Mouse (Mus musculus): ENCODE measurements around the gene Adarb2.

Gene Adarb2

GRCm38 (mm10) chr13:8369868-8370387, 167.3 kb downstream of the Adarb2 start:
- DNase-seq (ENCODE audit: low spot score): no peak

DNA sequence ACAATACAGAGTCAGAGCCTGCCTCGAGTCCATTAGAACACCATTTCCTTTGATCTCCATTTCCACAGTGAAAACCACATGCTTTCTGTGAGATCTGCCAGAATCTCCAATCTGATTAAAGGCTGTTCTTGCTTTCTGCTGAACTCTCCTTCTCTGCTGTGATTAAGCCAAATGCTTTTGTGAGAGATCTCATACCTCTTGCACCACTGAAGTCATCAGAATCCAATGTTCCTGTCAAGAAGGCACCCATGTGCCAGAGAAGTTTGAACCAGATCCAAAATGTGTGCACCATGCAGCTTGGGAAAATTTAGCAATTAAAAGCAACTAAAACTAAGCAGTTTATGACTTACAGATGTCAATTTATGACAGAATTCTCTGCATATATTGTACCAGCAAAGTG, 185.9 kb downstream of the Adarb2 start:
- no peak for DNase-seq (ENCODE audit: low spot score)

GRCm38 (mm10) chr13:8400265-8401041, 197.8 kb downstream of the Adarb2 start:
- no peak for DNase-seq (ENCODE audit: low spot score)

GRCm38 (mm10) chr13:8402324-8402873, 199.7 kb downstream of the Adarb2 start:
- DNase-seq (ENCODE audit: low spot score): no peak

GRCm38 (mm10) chr13:8406020-8406419, 203.4 kb downstream of the Adarb2 start:
- no peak for DNase-seq (ENCODE audit: low spot score)

DNA sequence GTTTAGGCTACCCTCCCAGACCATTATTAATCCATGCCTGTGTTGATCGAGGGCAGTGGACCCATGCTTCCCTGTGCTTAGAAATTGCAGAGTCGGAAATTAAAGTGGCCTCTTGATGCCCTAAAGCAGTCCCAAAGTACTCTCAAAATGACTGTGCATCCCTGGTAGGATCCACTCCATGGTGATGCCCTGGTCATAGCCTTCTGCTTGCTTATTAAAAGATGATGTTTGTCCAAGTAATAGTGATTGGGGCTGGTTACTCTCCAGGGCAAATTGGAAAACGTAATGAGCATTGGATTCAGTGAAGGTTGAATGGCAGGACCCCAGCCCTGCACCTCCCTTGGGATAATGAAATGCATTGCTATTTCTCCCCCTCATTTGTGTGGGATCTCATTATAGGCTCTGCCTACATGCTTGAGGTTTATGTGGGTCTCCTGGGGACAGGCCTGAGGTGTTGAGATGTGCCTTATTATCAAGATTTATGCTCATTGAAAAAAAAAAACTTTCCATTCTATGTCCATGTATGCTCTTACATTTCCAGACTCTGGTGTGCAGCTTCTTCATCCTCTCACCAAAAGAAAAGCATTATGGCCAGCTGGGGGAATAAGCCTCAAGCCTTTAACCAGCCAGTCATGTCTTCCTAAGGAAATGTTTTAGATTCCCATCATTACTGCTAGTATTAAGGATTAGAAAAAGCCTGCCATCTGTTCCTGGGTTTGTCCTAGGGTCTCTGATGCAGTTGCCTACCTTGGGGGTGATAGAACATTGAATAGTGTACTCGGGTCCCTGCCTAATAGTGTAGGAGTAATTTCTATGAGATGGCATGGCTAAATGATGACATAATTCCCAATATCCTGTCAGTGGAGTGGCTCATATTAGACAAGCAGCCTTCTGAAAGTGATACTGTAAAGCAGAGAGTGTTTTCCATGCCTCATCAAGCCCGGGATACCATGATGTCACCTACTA, 208.0 kb downstream of the Adarb2 start:
- DNase-seq (ENCODE audit: low spot score): no peak

DNA sequence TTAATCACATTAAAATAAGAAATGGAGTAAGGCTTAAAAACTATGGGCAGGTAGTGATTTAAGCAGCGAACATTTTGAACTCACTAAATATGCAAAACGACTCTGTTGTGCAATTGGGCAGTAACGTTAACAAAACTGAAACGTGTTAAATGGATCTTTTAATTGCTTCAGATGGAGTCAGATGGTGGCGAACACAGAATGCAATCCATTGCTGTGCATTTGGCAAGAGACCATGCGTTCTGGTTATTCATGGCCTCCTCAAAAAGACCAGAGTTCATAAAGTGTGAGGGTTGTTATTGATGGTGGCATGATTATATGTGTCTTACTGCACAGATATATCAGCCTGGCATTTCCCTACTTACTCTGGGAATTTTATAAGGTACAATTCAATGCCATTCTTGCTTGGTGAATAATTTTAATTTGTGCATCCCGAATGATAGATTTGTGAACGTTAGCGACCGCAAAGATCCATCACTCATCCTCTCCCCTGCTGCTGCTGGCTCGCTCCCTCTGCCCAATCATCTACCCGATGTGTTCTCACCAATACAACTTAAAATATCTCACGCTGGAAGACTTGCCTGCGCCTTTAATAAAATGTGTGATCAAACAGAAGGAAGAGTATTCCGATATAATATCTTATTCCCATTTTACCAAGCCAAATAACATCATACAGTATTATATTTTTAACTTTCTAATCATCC, 221.5 kb downstream of the Adarb2 start:
- DNase-seq (ENCODE audit: low spot score): no peak

DNA sequence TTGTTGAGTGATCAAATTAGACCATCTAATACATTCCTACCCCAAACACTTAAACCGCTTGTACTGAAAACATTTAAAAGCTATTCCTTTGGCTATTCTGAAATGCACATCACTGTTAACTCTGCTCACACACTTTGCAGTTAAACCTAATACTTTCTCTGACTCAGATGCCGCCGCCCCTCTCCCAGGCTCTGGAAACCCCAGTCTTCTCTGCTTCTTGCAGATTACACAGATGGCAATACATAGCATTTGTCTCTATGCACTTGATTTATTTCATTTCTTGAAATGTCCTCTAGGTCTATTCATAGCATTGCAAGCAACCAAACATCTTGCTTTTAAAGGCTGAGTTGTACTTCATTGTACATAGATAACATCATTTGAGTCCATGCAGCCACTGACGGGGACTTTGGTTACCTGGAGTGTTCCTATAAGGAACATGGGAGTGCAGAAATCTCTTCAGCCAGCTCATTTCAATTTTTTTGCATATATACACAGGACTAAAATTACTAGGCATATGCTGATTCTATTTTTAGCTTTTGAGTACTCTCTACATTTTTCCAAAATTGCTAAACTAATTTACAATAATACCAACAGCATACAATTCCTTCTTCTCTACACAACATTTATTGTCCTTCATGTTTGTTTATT, 236.6 kb downstream of the Adarb2 start:
- no peak for DNase-seq (ENCODE audit: low spot score)

DNA sequence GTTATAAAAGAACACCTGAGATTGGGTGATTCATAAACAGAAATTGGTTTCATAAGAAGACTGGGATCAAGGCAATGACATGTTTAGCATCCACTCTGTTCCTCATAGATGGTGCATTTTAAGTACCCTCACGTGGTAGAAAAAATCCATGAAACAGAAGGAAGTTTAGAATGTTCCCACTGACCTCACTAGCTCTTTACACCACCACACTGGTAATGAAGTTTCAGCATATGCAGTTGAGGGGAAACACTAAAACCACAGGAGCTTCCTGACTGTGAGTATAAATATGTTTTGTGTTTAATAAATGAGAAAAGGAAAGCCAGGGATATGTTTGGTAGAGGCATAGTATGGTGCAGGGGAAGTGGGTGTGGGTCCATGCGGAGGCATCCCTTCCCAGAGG, 242.7 kb downstream of the Adarb2 start:
- DNase-seq (ENCODE audit: low spot score): no peak

GRCm38 (mm10) chr13:8448192-8448879, 245.7 kb downstream of the Adarb2 start:
- no peak for DNase-seq (ENCODE audit: low spot score)

DNA sequence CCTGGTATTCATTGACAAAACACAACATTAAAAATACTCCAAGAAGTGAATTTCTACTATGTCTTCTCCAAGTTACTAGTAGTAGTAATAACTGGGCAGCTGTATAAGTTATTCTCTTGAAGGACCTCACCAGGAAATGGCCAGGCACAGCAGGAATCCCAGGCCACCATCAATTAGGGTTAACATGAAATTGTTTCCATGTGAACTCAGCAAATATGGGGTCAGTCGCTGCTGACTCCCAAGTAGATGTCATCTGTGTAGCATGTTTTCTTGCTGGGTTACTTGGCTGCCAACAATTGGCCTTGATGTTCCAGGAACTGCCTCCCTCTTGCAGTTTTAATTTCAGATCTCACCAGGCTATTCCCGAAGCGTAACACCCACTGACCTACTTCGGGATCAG, 248.9 kb downstream of the Adarb2 start:
- DNase-seq (ENCODE audit: low spot score): no peak

DNA sequence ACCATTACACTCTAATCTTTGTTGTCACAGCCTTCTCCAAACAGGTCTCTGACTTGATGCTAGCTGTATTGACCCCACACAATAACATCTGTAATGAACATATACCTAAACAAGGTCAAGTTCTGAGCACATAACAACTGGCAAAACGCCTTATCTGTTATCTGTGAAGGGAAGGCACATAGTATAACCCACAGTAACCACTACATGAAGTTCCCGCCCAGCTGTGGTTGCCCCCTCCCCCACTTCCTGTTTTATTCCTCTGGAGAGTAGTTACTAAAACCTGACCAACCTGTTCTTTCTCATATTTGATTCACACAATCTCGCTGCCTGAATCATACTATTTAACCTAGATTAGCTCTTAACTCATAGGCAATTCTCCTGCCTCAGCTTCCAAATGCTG, 254.2 kb downstream of the Adarb2 start:
- no peak for DNase-seq (ENCODE audit: low spot score)

DNA sequence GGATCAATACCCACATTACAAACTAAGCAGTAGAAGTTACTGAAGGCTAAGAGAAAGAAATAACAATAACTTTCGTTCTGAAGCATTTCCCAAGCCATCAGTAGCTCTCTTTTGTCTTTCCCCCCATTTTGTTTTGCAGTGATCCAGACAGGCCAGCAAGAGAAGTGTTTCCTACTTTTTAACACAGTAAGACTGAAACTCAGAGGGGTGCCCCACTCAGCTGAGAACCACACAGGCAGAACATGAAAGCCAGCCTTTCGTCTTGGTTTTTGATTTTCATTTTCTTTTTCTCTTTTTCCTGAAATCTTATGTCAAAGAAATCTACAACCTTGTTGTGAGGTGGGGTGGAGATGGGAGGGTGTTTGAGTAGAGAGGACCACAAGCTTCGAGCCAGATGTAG, 255.2 kb downstream of the Adarb2 start:
- no peak for DNase-seq (ENCODE audit: low spot score)

DNA sequence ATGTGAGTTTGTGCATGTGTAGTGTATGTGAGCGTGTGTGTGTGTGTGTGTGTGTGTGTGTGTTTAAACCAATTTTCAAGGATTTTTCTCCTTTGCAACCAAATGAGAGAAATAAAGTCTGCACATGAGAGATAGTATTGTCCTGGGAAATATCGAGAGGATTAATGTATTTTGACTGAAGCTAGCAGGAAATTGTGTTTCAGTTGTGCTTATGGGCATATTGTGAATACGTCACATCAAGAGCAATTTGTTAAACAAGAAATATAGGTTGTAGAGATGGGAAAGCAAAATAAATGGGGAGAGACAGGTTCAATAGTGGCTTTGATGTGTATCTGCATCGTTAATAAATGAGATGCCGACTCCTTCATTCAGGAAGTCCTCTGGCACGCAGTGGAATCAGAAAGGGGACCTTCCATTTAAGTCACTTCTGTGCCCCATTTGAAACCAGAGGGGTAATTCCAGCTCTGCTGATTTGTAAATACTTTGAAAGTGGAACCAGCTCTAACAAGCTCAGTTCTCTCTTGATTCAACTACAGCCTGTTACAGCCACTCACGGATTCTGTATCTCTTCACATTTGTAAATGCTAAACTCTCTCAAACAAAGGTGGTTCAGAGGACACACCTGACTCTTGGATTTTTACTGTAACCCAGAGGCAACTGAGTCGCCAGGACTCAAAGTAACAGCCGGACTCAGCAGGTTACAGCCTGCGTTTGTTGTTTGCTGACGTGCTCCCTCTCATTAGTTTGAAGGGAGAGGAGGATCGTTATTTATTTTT, 265.1 kb downstream of the Adarb2 start:
- DNase-seq (ENCODE audit: low spot score): no peak

DNA sequence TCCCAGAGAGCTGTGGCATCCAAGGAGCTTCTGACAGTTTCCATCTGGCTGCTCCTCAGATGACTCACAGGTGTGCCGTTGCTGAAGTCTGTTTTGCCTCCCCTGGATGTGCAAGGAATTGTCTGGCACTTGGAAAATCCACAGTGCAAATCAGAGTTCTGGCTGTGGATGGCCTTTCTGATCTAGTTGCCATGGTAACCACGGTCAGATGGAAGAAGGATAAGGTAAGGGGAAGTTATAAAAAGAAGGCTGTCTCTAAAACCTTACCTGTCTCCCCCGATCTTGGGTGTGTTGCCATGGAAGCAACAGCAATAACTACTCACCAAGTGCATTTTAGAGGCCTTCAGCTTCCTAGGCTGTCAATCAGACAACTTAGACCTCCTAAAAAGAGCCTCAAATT, 273.6 kb downstream of the Adarb2 start:
- DNase-seq (ENCODE audit: low spot score): no peak

GRCm38 (mm10) chr13:8478731-8479130, 276.1 kb downstream of the Adarb2 start:
- no peak for DNase-seq (ENCODE audit: low spot score)

DNA sequence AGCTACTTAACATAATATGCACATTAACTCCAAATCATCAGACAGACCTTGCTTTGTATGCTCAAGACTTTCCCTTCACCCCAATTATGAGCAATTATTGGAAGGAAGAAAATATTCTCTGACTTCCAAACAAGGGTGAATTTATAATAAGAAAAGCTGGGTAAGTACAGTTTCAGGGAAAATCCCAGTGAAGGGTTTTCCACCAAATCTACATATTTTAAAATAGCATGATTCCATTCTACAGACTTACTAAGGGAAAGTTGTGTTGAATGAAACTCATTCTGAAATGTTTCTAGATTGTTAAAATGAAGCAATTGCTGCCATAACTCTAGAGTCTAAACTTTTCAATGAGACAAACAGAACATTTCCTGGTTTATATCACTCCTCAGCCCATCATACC, 277.3 kb downstream of the Adarb2 start:
- DNase-seq (ENCODE audit: low spot score): no peak

GRCm38 (mm10) chr13:8481347-8481746, 278.7 kb downstream of the Adarb2 start:
- no peak for DNase-seq (ENCODE audit: low spot score)

- DNase-seq (ENCODE audit: low spot score): no peak
Measured at GRCm38 (mm10) chr13:8484592-8485272, 282.1 kb downstream of the Adarb2 start.

All from retina, embryonic 14.5 days (tissue).